Mouse (Mus musculus) forebrain, embryonic 15.5 days (tissue): ENCODE measurements at regions not wholly inside any gene's neighbourhood (a gene's known extent, or its start where the extent isn't known, plus 50 kb on each side); places are given as distances from the start of the nearest gene placed in this dataset.

ENCODE experiments used
- ATAC-seq: fragments of 200-750 bp; cut with Nextera tagmentation; replicated peaks from 2 replicates; pipeline ENCODE4 v1.8.0; 2017; ENCODE audit warnings: mild to moderate bottlenecking, moderate TSS enrichment, moderate library complexity
- H3K27ac ChIP-seq: fragments of 300-500 bp; sonication (generic); replicated peaks from 2 replicates; pipeline ENCODE4 v1.5.1; 2015; ENCODE audit warnings: mild to moderate bottlenecking, inconsistent platforms
- H3K27me3 ChIP-seq: fragments of 300-500 bp; sonication (generic); 2 replicates; pipeline ENCODE4 v1.6.1; 2015; ENCODE audit warnings: inconsistent platforms
- H3K36me3 ChIP-seq: fragments of 300-500 bp; sonication (generic); 2 replicates; pipeline ENCODE4 v1.6.1; 2015; ENCODE audit warnings: mild to moderate bottlenecking, inconsistent platforms
- H3K4me1 ChIP-seq: fragments of 300-500 bp; sonication (generic); 2 replicates; pipeline ENCODE4 v1.6.1; 2015; ENCODE audit warnings: inconsistent platforms
- H3K4me2 ChIP-seq: fragments of 300-500 bp; sonication (generic); replicated peaks from 2 replicates; pipeline ENCODE4 v1.6.1; 2015; ENCODE audit warnings: mild to moderate bottlenecking, inconsistent platforms
- H3K4me3 ChIP-seq: fragments of 300-500 bp; sonication (generic); 2 replicates; pipeline ENCODE4 v1.5.1; 2015; ENCODE audit warnings: mild to moderate bottlenecking, inconsistent platforms
- H3K9ac ChIP-seq: fragments of 300-500 bp; sonication (generic); replicated peaks from 2 replicates; pipeline ENCODE4 v1.6.1; 2015; ENCODE audit warnings: mild to moderate bottlenecking, inconsistent platforms
- H3K9me3 ChIP-seq: fragments of 300-500 bp; sonication (generic); 2 replicates; pipeline ENCODE4 v1.6.1; 2016; ENCODE audit warnings: inconsistent platforms
- WGBS: fragments of 180-500 bp; shearing (Covaris S2); methylation state at CpG from one replicate; pipeline ENCODE4 v1.1.7; 2015; ENCODE audit warnings: mixed read lengths; 5-methylcytosine and 5-hydroxymethylcytosine counted together

- H3K27ac ChIP-seq, result peak overlapping the region; percentile 71
- peak overlapping the region; percentile 40 for H3K4me2 ChIP-seq
- H3K36me3 ChIP-seq, result no peaks in the 10 kb centered on the region
- 4% methylated on average over 8 of the region's 8 CpGs for WGBS
- no peaks in the 10 kb centered on the region for H3K9me3 ChIP-seq
- H3K4me1 ChIP-seq, result peaks cover 33% of the 10 kb centered on the region
- H3K27me3 ChIP-seq, result 0 out of 2 replicates have a peak, but pooled peaks cover 4% of the 10 kb centered on the region
- no peak overlapping the region for H3K4me3 ChIP-seq
- no peak overlapping the region for H3K9ac ChIP-seq
- ATAC-seq, result peak; percentile 85
Measured at GRCm38 (mm10) chr10:92556526-92557422, 165.4 kb downstream of the Nedd1 start.

DNA sequence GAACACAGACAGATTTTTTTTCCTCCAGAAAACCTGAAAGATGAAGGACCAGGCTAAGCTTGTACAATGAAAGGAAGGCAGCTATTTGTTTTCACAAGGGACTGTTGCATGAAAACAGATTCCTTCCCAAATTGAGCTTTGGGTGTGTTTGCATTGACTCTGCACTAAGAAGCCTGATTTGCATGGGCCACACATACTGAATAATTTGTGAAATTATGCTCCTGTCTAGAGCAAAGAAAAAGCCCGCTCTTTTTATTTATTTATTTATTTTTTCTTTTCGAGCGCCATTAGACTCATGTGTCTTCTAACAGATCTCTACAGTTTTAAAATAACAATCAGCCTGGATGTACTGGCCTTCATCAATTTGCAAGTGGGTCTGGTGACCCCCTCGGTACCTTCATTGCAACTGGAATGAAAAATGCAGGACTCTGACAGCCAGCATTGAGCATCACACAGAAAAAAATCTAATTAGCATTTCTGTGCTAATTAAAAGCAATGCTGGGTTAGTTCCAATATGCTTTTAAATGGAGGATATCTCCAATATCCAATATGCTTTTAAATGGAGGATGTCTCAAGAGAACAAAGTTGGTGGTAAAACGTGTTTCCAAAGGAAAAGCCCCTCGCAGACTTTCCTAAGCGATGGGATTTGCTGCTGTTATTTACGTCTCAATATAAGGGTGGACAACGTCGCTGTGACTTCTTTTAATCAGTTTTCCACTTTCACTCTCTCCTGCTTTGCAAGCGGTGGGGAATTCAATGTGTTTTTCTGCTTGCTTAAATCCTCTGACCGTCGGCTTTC lies 166.3 kb downstream of the Nedd1 start:
- H3K4me1 ChIP-seq, result peaks cover 33% of the 10 kb centered on the region
- peak overlapping the region; percentile 40 for H3K4me2 ChIP-seq
- H3K27me3 ChIP-seq, result 0 out of 2 replicates have a peak, but pooled peaks cover 4% of the 10 kb centered on the region
- no peaks in the 10 kb centered on the region for H3K9me3 ChIP-seq
- 3% methylated on average over 13 of the region's 13 CpGs for WGBS
- no peak overlapping the region for H3K9ac ChIP-seq
- H3K36me3 ChIP-seq, result no peaks in the 10 kb centered on the region
- peak overlapping the region; percentile 71 for H3K27ac ChIP-seq
- H3K4me3 ChIP-seq, result peak overlapping the region; percentile 1; the same call in 1 of the 2 replicates
- peak; percentile 64 for ATAC-seq

GRCm38 (mm10) chr10:92553966-92554365 lies 168.3 kb downstream of the Nedd1 start:
- H3K4me3 ChIP-seq, result no peak overlapping the region
- ATAC-seq, result no peak
- H3K36me3 ChIP-seq, result no peaks in the 10 kb centered on the region
- no peak overlapping the region for H3K27ac ChIP-seq
- WGBS, result 49% methylated on average over 3 of the region's 3 CpGs
- no peaks in the 10 kb centered on the region for H3K9me3 ChIP-seq
- no peak overlapping the region for H3K4me2 ChIP-seq
- H3K4me1 ChIP-seq, result peaks cover 33% of the 10 kb centered on the region
- H3K27me3 ChIP-seq, result 0 out of 2 replicates have a peak, but pooled peaks cover 4% of the 10 kb centered on the region
- H3K9ac ChIP-seq, result no peak overlapping the region

DNA sequence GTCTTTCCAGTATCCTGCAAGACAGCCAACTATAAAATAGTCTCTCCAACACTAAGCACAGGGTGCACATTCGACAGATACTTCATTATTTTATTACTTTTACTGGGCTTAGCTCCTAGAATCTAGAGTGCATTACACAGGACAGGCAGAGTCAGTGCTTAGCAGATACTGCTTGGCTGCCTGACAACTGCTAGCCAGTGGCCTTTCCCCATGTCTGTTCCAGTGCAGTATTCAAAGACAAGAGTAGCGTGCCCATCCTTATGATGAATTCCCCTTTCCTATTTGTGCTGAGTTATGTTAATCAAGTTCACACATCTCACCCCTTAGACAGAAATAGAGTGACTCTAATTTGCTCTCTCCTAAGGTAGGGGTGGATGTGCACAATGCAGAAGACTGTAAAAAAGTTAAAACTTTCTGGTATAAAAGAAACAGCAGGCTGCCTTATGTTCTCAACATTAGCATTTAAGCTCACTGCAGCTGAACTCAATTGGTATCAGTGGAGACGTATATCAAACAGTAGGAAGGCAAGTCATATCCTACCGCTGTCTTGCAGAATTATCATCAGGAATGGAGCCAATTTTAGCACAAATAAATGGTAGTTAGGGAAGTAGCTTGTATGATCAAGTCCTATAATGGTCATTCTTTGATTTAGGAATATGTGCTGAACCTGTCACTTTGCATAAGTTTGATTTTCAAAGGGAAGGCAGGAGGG lies 173.2 kb downstream of the Nedd1 start:
- 0 out of 2 replicates have a peak, but pooled peaks cover 4% of the 10 kb centered on the region for H3K27me3 ChIP-seq
- H3K36me3 ChIP-seq, result no peaks in the 10 kb centered on the region
- no peak for ATAC-seq
- H3K9me3 ChIP-seq, result no peaks in the 10 kb centered on the region
- H3K27ac ChIP-seq, result no peak overlapping the region
- no peak overlapping the region for H3K9ac ChIP-seq
- 53% methylated on average over 4 of the region's 4 CpGs for WGBS
- H3K4me1 ChIP-seq, result peaks cover 4% of the 10 kb centered on the region
- H3K4me3 ChIP-seq, result no peak overlapping the region
- H3K4me2 ChIP-seq, result no peak overlapping the region

- no peak overlapping the region for H3K9ac ChIP-seq
- ATAC-seq, result no peak
- WGBS, result 96% methylated on average over 4 of the region's 4 CpGs
- H3K4me1 ChIP-seq, result no peaks in the 10 kb centered on the region
- H3K4me3 ChIP-seq, result no peak overlapping the region
- H3K4me2 ChIP-seq, result no peak overlapping the region
- H3K9me3 ChIP-seq, result no peaks in the 10 kb centered on the region
- no peak overlapping the region for H3K27ac ChIP-seq
- no peaks in the 10 kb centered on the region for H3K27me3 ChIP-seq
- no peaks in the 10 kb centered on the region for H3K36me3 ChIP-seq
Measured at GRCm38 (mm10) chr10:92538433-92538832, 183.8 kb downstream of the Nedd1 start.

GRCm38 (mm10) chr10:92516886-92517285 lies 205.3 kb downstream of the Nedd1 start:
- H3K4me3 ChIP-seq, result no peak overlapping the region
- H3K9ac ChIP-seq, result no peak overlapping the region
- 74% methylated on average over 5 of the region's 5 CpGs for WGBS
- ATAC-seq, result no peak
- no peaks in the 10 kb centered on the region for H3K4me1 ChIP-seq
- no peaks in the 10 kb centered on the region for H3K36me3 ChIP-seq
- H3K27ac ChIP-seq, result no peak overlapping the region
- no peaks in the 10 kb centered on the region for H3K27me3 ChIP-seq
- no peaks in the 10 kb centered on the region for H3K9me3 ChIP-seq
- no peak overlapping the region for H3K4me2 ChIP-seq

GRCm38 (mm10) chr10:92511769-92512168 lies 210.5 kb downstream of the Nedd1 start:
- 80% methylated on average over 7 of the region's 7 CpGs for WGBS
- Histone ChIP-seq H3K27ac (no peak overlapping the region), H3K4me1 (no peaks in the 10 kb centered on the region)

DNA sequence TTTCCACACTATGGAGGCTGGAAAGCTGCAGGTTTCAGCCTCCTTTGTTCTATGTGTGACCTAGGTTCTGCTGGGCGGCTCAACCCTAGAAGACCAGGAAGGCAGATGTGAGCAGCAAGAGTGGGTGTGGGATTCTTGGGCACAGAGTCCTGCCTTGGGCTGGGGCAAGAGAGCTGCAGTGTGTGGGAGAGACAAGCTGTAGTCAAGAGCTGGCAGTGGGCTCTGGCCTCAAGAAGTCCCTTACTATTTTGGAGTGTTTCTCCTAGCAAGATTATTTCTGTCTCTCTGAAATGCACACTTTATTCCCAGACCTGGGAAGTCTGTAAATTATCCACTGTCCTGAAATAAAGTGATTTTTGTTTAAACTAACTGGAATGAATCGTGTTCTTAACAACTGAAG lies 211.5 kb downstream of the Nedd1 start:
- WGBS, result 90% methylated on average over 2 of the region's 2 CpGs
- Histone ChIP-seq H3K27ac (no peak overlapping the region), H3K27me3 (no peaks in the 10 kb centered on the region), H3K9ac (no peak overlapping the region), H3K4me1 (no peaks in the 10 kb centered on the region), H3K9me3 (no peaks in the 10 kb centered on the region), H3K36me3 (no peaks in the 10 kb centered on the region), H3K4me2 (no peak overlapping the region), H3K4me3 (no peak overlapping the region)
- no peak for ATAC-seq

More at GRCm38 (mm10) chr10:92511769-92512168, 210.5 kb downstream of the Nedd1 start:
- Histone ChIP-seq H3K27me3 (no peaks in the 10 kb centered on the region), H3K9me3 (no peaks in the 10 kb centered on the region), H3K36me3 (no peaks in the 10 kb centered on the region), H3K9ac (no peak overlapping the region), H3K4me3 (no peak overlapping the region), H3K4me2 (no peak overlapping the region)
- ATAC-seq, result no peak

- H3K4me1 ChIP-seq, result no peaks in the 10 kb centered on the region
- H3K9me3 ChIP-seq, result no peaks in the 10 kb centered on the region
- no peak overlapping the region for H3K9ac ChIP-seq
- no peaks in the 10 kb centered on the region for H3K27me3 ChIP-seq
- H3K27ac ChIP-seq, result no peak overlapping the region
- ATAC-seq, result no peak
- H3K36me3 ChIP-seq, result no peaks in the 10 kb centered on the region
- WGBS, result 88% methylated on average over 1 of the region's 1 CpGs
- no peak overlapping the region for H3K4me2 ChIP-seq
- no peak overlapping the region for H3K4me3 ChIP-seq
Measured at GRCm38 (mm10) chr10:92504271-92504670, 217.9 kb downstream of the Nedd1 start.

DNA sequence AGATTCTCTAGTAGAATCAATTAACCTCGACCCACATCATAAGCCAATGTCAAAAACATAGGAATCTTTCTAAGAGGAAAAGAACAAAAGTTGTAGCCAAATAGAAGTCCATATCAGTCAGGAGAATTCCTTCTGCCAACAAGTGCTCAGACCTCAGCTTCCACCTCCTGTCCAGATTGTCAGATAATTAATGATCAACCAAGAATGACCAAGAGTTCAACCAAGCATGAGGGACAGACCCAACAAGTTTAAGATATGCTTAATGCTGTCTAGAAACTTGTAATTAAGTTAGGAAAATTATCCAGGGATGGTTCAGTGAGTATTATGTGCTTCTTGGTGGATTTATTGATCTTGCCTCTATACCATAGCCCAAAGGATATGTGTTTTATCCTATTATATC lies 238.6 kb downstream of the Nedd1 start:
- Histone ChIP-seq H3K4me1 (no peaks in the 10 kb centered on the region), H3K4me3 (no peak overlapping the region), H3K27me3 (no peaks in the 10 kb centered on the region), H3K9ac (no peak overlapping the region), H3K4me2 (no peak overlapping the region), H3K9me3 (peaks cover 5% of the 10 kb centered on the region; the same call in 1 of the 2 replicates), H3K27ac (no peak overlapping the region), H3K36me3 (no peaks in the 10 kb centered on the region)
- no peak for ATAC-seq
- 78% methylated on average over 1 of the region's 1 CpGs for WGBS

- Histone ChIP-seq H3K9ac (no peak overlapping the region), H3K9me3 (no peaks in the 10 kb centered on the region), H3K4me2 (no peak overlapping the region), H3K27ac (no peak overlapping the region), H3K4me1 (no peaks in the 10 kb centered on the region), H3K4me3 (no peak overlapping the region), H3K27me3 (no peaks in the 10 kb centered on the region), H3K36me3 (no peaks in the 10 kb centered on the region)
- ATAC-seq, result no peak
- WGBS, result 47% methylated on average over 3 of the region's 3 CpGs
Measured at GRCm38 (mm10) chr10:92473282-92473681, 248.9 kb downstream of the Nedd1 start.

DNA sequence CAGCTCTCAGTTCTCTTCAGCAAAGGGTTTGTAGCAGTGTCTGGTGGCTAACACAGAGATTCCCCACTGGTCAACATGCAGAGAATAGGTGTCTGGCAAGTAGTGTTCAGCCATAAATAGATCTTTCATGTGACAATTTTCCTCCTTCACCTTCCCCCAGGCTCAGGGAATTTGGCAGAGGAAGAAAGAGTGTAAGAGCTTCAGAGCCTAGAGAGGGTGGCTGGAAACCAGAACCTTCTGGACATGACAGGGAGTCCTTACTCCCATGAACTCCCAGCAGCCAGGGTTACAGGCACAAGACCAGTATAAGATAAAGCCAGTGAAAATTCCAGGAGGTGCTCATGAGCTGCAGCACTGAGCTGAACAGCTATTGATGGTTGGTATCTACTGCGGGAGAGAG lies 251.1 kb downstream of the Nedd1 start:
- 90% methylated on average over 1 of the region's 1 CpGs for WGBS
- no peak for ATAC-seq
- H3K36me3 ChIP-seq, result no peaks in the 10 kb centered on the region
- H3K4me2 ChIP-seq, result no peak overlapping the region
- H3K27me3 ChIP-seq, result no peaks in the 10 kb centered on the region
- H3K4me3 ChIP-seq, result no peak overlapping the region
- H3K9me3 ChIP-seq, result no peaks in the 10 kb centered on the region
- no peaks in the 10 kb centered on the region for H3K4me1 ChIP-seq
- no peak overlapping the region for H3K27ac ChIP-seq
- no peak overlapping the region for H3K9ac ChIP-seq
